Comparison of ENCODE assay signal across 8 mouse cellular contexts in genomic region chr13:38528687-38529294, GRCm38 (mm10). TPM values are rescaled to one million over a fixed set of nuclear protein-coding genes. Genes with fewer than 3 reads are reported as not detected.
DNase-seq lines count a peak whose midpoint lies in the region; ATAC-seq lines count a peak whose summit lies in the region.

Gene Txndc5, minus strand, starts transcription at chr13:38528824.

- no peaks in the 10 kb centered on the region for H3K9me3 ChIP-seq in forebrain, embryonic 16.5 days (ENCODE audit: control insufficient read depth, low read length)
- no peaks in the 10 kb centered on the region for H3K9me3 ChIP-seq in hindbrain, embryonic 11.5 days (ENCODE audit: control insufficient read depth, low read length)
- H3K9me3 ChIP-seq in liver, embryonic 13.5 days (replicated peaks): no peaks in the 10 kb centered on the region
- no peaks in the 10 kb centered on the region for H3K9me3 ChIP-seq in neural tube, embryonic 12.5 days

- 53% methylated on average over 9 of the region's 9 CpGs for WGBS in forebrain, embryonic 16.5 days
- 61% methylated on average over 9 of the region's 9 CpGs for WGBS in hindbrain, embryonic 11.5 days
- 45% methylated on average over 9 of the region's 9 CpGs for WGBS in liver, embryonic 13.5 days (ENCODE audit: insufficient replicate concordance)
- WGBS in neural tube, embryonic 12.5 days: 60% methylated on average over 9 of the region's 9 CpGs

- peak within 1 kb of the TSS; percentile 67 for H3K27ac ChIP-seq in forebrain, embryonic 16.5 days (ENCODE audit: low read length)
- H3K27ac ChIP-seq in hindbrain, embryonic 11.5 days (ENCODE audit: low read depth, low read length): peak within 1 kb of the TSS; percentile 4; the same call in 1 of the 2 replicates
- H3K27ac ChIP-seq in liver, embryonic 13.5 days: peak within 1 kb of the TSS; percentile 79
- H3K27ac ChIP-seq in neural tube, embryonic 12.5 days: peak within 1 kb of the TSS; percentile 5; the same call in 1 of the 2 replicates

- H3K4me1 ChIP-seq in forebrain, embryonic 16.5 days (replicated peaks; ENCODE audit: control insufficient read depth, insufficient read depth, low read length): peaks cover 15% of the 10 kb centered on the region
- no peaks in the 10 kb centered on the region; the same call in 1 of the 2 replicates for H3K4me1 ChIP-seq in hindbrain, embryonic 11.5 days (replicated peaks; ENCODE audit: control insufficient read depth, insufficient read depth, low read length)
- peaks cover 43% of the 10 kb centered on the region for H3K4me1 ChIP-seq in liver, embryonic 13.5 days (replicated peaks)
- H3K4me1 ChIP-seq in neural tube, embryonic 12.5 days: peaks cover 14% of the 10 kb centered on the region

- no peaks in the 10 kb centered on the region for H3K36me3 ChIP-seq in forebrain, embryonic 16.5 days (ENCODE audit: control insufficient read depth, insufficient read depth)
- no peaks in the 10 kb centered on the region for H3K36me3 ChIP-seq in hindbrain, embryonic 11.5 days (ENCODE audit: control insufficient read depth, insufficient read depth, low read length)
- no peaks in the 10 kb centered on the region; the same call in 1 of the 2 replicates for H3K36me3 ChIP-seq in liver, embryonic 13.5 days
- no peaks in the 10 kb centered on the region for H3K36me3 ChIP-seq in neural tube, embryonic 12.5 days

- peak within 1 kb of the TSS; percentile 87 for H3K9ac ChIP-seq in forebrain, embryonic 16.5 days (replicated peaks; ENCODE audit: low read depth, low read length)
- peak within 1 kb of the TSS; percentile 59 for H3K9ac ChIP-seq in hindbrain, embryonic 11.5 days (ENCODE audit: low read depth, low read length)
- peak within 1 kb of the TSS; percentile 82 for H3K9ac ChIP-seq in liver, embryonic 13.5 days
- H3K9ac ChIP-seq in neural tube, embryonic 12.5 days: peak within 1 kb of the TSS; percentile 72

- peak within 1 kb of the TSS; percentile 68 for H3K4me2 ChIP-seq in forebrain, embryonic 16.5 days (ENCODE audit: low read length)
- H3K4me2 ChIP-seq in hindbrain, embryonic 11.5 days (replicated peaks; ENCODE audit: low read depth, low read length): peak within 1 kb of the TSS; percentile 47
- H3K4me2 ChIP-seq in liver, embryonic 13.5 days: peak within 1 kb of the TSS; percentile 98
- H3K4me2 ChIP-seq in neural tube, embryonic 12.5 days (replicated peaks): peak within 1 kb of the TSS; percentile 69

- DNase-seq in cerebellum, adult 8-10 months: peak; percentile 11
- DNase-seq in cerebellum, adult 9-10 months: no peak
- DNase-seq in adrenal gland, adult 8-10 months: no peak
- no peak for DNase-seq in hindbrain, embryonic 11.5 days (ENCODE audit: low spot score)
- no peak for DNase-seq in liver, embryonic 13.5 days
- DNase-seq in B cell, adult 2 months: no peak

- H3K4me3 ChIP-seq in forebrain, embryonic 16.5 days (replicated peaks; ENCODE audit: low read length): peak within 1 kb of the TSS; percentile 77
- H3K4me3 ChIP-seq in hindbrain, embryonic 11.5 days (ENCODE audit: low read depth, low read length): peak within 1 kb of the TSS; percentile 51
- H3K4me3 ChIP-seq in liver, embryonic 13.5 days (replicated peaks): peak within 1 kb of the TSS; percentile 76
- H3K4me3 ChIP-seq in neural tube, embryonic 12.5 days: peak within 1 kb of the TSS; percentile 80

- peak; percentile 3 for ATAC-seq in forebrain, embryonic 16.5 days
- no peak; the same call in 1 of the 2 replicates for ATAC-seq in hindbrain, embryonic 11.5 days (ENCODE audit: low FRiP score)
- 0 out of 2 replicates have a peak, but pooled peaks have one; percentile 12 for ATAC-seq in liver, embryonic 13.5 days (ENCODE audit: low read depth)
- 0 out of 2 replicates have a peak, but pooled peaks have one; percentile 3 for ATAC-seq in neural tube, embryonic 12.5 days (ENCODE audit: low FRiP score, low read depth)

- no peaks in the 10 kb centered on the region for H3K27me3 ChIP-seq in forebrain, embryonic 16.5 days (replicated peaks; ENCODE audit: control insufficient read depth, insufficient read depth, low read length)
- no peaks in the 10 kb centered on the region for H3K27me3 ChIP-seq in hindbrain, embryonic 11.5 days (ENCODE audit: control insufficient read depth, insufficient read depth, low read length)
- H3K27me3 ChIP-seq in liver, embryonic 13.5 days: 0 out of 2 replicates have a peak, but pooled peaks cover 14% of the 10 kb centered on the region
- no peaks in the 10 kb centered on the region for H3K27me3 ChIP-seq in neural tube, embryonic 12.5 days (replicated peaks)

RNA-seq across cellular contexts. Expression of gene Txndc5, which starts in this region (rescaled TPM):
- 100 to 1,000 TPM; 177 to 226 (median 199) TPM for total RNA-seq in adrenal gland, adult 8-10 months (2022)
- 59.8 and 68.9 TPM in 2 replicates for polyA plus RNA-seq in forebrain, embryonic 16.5 days (2015; fragmentation: Nextera tagmentation; extraction: Ambion mirVana)
- polyA plus RNA-seq in hindbrain, embryonic 11.5 days (2014; fragmentation: Nextera tagmentation; extraction: Ambion mirVana): 118 and 138 TPM in 2 replicates
- polyA plus RNA-seq in liver, embryonic 13.5 days (2015; fragmentation: Nextera tagmentation; extraction: Ambion mirVana): 69.2 and 75.5 TPM in 2 replicates
- polyA plus RNA-seq in neural tube, embryonic 12.5 days (2016; fragmentation: Nextera tagmentation; extraction: Ambion mirVana): 112 and 121 TPM in 2 replicates

Comparison
In these comparisons a context has a peak if more than half of its experiments do, and no peak if none do; other contexts are left out.
1. H3K27ac ChIP-seq: peak in every context shown above with its lines; median percentile 79 in liver, embryonic 13.5 days; 67 in forebrain, embryonic 16.5 days; 5 in neural tube, embryonic 12.5 days; 4 in hindbrain, embryonic 11.5 days.
2. H3K4me2 ChIP-seq: peak in every context shown above with its lines; median percentile 98 in liver, embryonic 13.5 days; 69 in neural tube, embryonic 12.5 days; 68 in forebrain, embryonic 16.5 days; 47 in hindbrain, embryonic 11.5 days.